Mouse (Mus musculus) liver, embryonic 11.5 days (tissue): ENCODE measurements around the gene Baiap2l2. TPM values are rescaled to one million over a fixed set of nuclear protein-coding genes. Genes with fewer than 3 reads are reported as not detected.
A peak's percentile ranks its signal among the peaks of the same experiment; 100 is the strongest.

ENCODE experiments used
- ATAC-seq: fragments of 200-750 bp; cut with Nextera tagmentation; replicated peaks from 2 replicates; pipeline ENCODE4 v1.8.0; 2017; ENCODE audit warnings: moderate number of reproducible peaks, mild to moderate bottlenecking, moderate TSS enrichment, moderate library complexity; ENCODE audit not compliant: low FRiP score
- DNase-seq: peaks from one replicate; pipeline ENCODE4 v3.0.0-alpha.2; 2017; ENCODE audit warnings: low spot score
- H3K27ac ChIP-seq: fragments of 300-500 bp; sonication (generic); 2 replicates; pipeline ENCODE4 v1.5.1; 2014; ENCODE audit warnings: mild to moderate bottlenecking, low read depth, low read length, control low read depth
- H3K27me3 ChIP-seq: fragments of 300-500 bp; sonication (generic); replicated peaks from 2 replicates; pipeline ENCODE4 v1.6.1; 2014; ENCODE audit warnings: low read length, mixed read lengths; ENCODE audit not compliant: control insufficient read depth, insufficient read depth
- H3K36me3 ChIP-seq: fragments of 300-500 bp; sonication (generic); 2 replicates; pipeline ENCODE4 v1.6.1; 2014; ENCODE audit warnings: mild to moderate bottlenecking, low read length, moderate library complexity, mixed read lengths; ENCODE audit not compliant: control insufficient read depth, insufficient read depth
- H3K4me1 ChIP-seq: fragments of 300-500 bp; sonication (generic); replicated peaks from 2 replicates; pipeline ENCODE4 v1.6.1; 2014; ENCODE audit warnings: low read length, mixed read lengths; ENCODE audit not compliant: control insufficient read depth, insufficient read depth
- H3K4me2 ChIP-seq: fragments of 300-500 bp; sonication (generic); 2 replicates; pipeline ENCODE4 v1.6.1; 2014; ENCODE audit warnings: mild to moderate bottlenecking, control low read depth, moderate library complexity
- H3K4me3 ChIP-seq: fragments of 300-500 bp; sonication (generic); 2 replicates; pipeline ENCODE4 v1.5.1; 2014; ENCODE audit warnings: low read depth, low read length, control low read depth
- H3K9ac ChIP-seq: fragments of 300-500 bp; sonication (generic); 2 replicates; pipeline ENCODE4 v1.6.1; 2014; ENCODE audit warnings: low read depth, low read length, control low read depth
- H3K9me3 ChIP-seq: fragments of 300-500 bp; sonication (generic); 2 replicates; pipeline ENCODE4 v1.6.1; 2016; ENCODE audit warnings: low read length, inconsistent platforms, mixed read lengths; ENCODE audit not compliant: control insufficient read depth
- WGBS: fragments of 180-500 bp; shearing (Covaris S2); extraction: QIAGEN DNeasy Blood & Tissue Kit; methylation state at CpG from one replicate; pipeline ENCODE4 v1.1.7; 2014; 5-methylcytosine and 5-hydroxymethylcytosine counted together
- polyA plus RNA-seq: library from polyadenylated mRNA; unstranded; fragments of >200 nt; fragmentation: Nextera tagmentation; extraction: Ambion mirVana; gene quantifications from 2 replicates; pipeline ENCODE4 v1.2.1, GENCODE M21; 2014

The Baiap2l2 gene
- polyA plus RNA-seq, 1 experiment from 2014 or later = 4.6 TPM

GRCm38 (mm10) chr15:79261757-79262156 lies 23.6 kb downstream of the Baiap2l2 start:
- Histone ChIP-seq H3K9ac (0 out of 2 replicates have a peak overlapping the region, but pooled peaks have one; percentile 7), H3K9me3 (no peaks in the 10 kb centered on the region), H3K4me1 (peaks cover 7% of the 10 kb centered on the region), H3K4me3 (peak overlapping the region; percentile 60), H3K36me3 (no peaks in the 10 kb centered on the region), H3K4me2 (peak overlapping the region; percentile 95), H3K27me3 (peaks cover 62% of the 10 kb centered on the region), H3K27ac (no peak overlapping the region)
- ATAC-seq = peak; percentile 41; the same call in 1 of the 2 replicates
- DNase-seq = no peak
- 2% methylated on average over 28 of the region's 28 CpGs for WGBS

DNA sequence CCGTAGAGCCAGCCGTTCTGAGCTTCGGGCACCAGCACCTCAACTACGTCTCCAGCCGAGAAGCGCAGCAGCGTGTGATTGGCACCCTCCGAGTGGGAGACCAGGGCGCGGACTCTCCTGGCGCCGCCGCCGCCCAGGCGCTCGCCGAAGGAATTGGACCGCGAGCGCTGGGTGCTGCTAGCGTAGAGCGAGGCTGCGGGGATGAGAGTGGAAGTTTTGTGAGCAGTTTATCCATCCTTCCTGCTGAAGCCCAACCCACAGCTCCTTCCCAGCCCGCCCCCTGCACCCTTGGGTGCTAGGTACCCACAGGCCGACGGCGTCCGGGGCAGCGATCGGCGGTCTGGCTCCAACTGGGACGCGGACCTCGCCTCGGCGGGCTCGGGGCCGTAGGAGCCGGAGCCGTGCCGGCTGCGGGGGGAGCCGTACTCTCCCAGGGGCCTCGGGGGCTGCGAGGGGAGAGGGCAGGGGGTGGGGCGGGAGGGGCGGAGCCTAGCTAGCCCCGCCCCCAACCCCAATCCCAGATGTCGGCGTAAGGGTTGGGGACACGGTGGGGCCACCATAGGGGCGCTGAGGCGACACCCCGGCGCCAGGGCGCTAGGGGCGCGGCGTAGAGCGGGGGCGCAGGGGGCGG lies 24.1 kb downstream of the Baiap2l2 start:
- 1% methylated on average over 56 of the region's 62 CpGs for WGBS
- 0 out of 2 replicates have a peak overlapping the region, but pooled peaks have one; percentile 7 for H3K9ac ChIP-seq
- peaks cover 7% of the 10 kb centered on the region for H3K4me1 ChIP-seq
- no peak overlapping the region for H3K27ac ChIP-seq
- H3K27me3 ChIP-seq = peaks cover 57% of the 10 kb centered on the region
- peak overlapping the region; percentile 95 for H3K4me2 ChIP-seq
- DNase-seq = no peak
- peak; percentile 20; the same call in 1 of the 2 replicates for ATAC-seq
- no peaks in the 10 kb centered on the region for H3K36me3 ChIP-seq
- H3K9me3 ChIP-seq = no peaks in the 10 kb centered on the region
- H3K4me3 ChIP-seq = peak overlapping the region; percentile 60

DNA sequence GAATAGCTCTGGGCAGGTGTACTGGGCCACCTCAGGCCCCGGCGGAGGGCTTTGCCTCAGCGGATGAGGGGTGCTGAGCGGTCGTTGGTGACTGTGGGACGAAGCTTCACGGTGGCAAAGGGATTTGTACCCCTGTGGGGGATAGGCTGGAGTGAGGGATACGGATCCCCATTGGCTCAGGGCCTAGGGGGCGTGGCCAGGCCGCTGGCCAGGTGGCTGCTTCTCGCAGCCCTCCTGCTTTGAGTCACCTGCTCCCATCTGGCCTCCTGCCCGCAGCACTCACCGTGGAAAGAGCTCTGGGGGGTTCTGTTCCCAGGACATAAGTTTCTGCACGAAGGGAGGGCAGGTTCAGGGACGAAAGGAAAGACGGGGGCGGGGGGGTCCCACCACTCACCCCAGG lies 26.8 kb downstream of the Baiap2l2 start:
- no peak overlapping the region for H3K4me3 ChIP-seq
- ATAC-seq = no peak
- 29% methylated on average over 17 of the region's 17 CpGs for WGBS
- peaks cover 7% of the 10 kb centered on the region for H3K4me1 ChIP-seq
- H3K27me3 ChIP-seq = peaks cover 76% of the 10 kb centered on the region
- DNase-seq = no peak
- H3K36me3 ChIP-seq = no peaks in the 10 kb centered on the region
- no peaks in the 10 kb centered on the region for H3K9me3 ChIP-seq
- H3K27ac ChIP-seq = no peak overlapping the region
- no peak overlapping the region for H3K4me2 ChIP-seq
- H3K9ac ChIP-seq = no peak overlapping the region

DNA sequence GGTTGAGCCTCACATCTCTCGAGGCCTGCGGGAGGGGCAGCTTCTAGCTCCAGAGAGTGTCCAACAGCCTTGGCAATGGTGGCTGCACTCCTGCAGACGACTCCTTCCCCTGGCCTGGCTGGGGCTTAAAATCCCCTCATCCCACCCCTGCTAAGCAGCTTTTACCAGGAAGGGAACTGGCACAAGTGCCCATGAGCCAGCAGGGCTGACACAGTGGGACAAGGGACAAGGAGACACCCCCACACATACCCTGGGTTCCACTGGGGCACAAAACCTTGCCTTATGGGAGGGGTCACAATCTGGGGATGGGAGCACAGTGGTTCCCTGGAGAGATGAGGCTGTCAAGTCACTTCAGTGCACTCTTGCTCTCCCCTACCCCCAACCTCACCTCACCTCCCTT lies 30.7 kb downstream of the Baiap2l2 start, which contains the start of gene Slc16a8:
Slc16a8 (minus strand) TSS at position 101 of the 400 bp plus-strand sequence.
- Histone ChIP-seq H3K9me3 (no peaks in the 10 kb centered on the region), H3K4me3 (no peak within 1 kb of the TSS), H3K27ac (no peak within 1 kb of the TSS), H3K4me2 (no peak within 1 kb of the TSS), H3K27me3 (peaks cover 75% of the 10 kb centered on the region), H3K4me1 (peaks cover 10% of the 10 kb centered on the region), H3K9ac (no peak within 1 kb of the TSS), H3K36me3 (no peaks in the 10 kb centered on the region)
- no peak for DNase-seq
- WGBS = 39% methylated on average over 3 of the region's 3 CpGs
- no peak for ATAC-seq

- Histone ChIP-seq H3K4me2 (peak overlapping the region; percentile 70), H3K27ac (no peak overlapping the region), H3K36me3 (peaks cover 2% of the 10 kb centered on the region; the same call in 1 of the 2 replicates), H3K27me3 (peaks cover 57% of the 10 kb centered on the region), H3K9ac (0 out of 2 replicates have a peak overlapping the region, but pooled peaks have one; percentile 34), H3K4me1 (peaks cover 10% of the 10 kb centered on the region), H3K4me3 (peak overlapping the region; percentile 39), H3K9me3 (no peaks in the 10 kb centered on the region)
- DNase-seq = no peak
- 27% methylated on average over 24 of the region's 24 CpGs for WGBS
- ATAC-seq = no peak
Observed at GRCm38 (mm10) chr15:79252580-79252979, 32.8 kb downstream of the Baiap2l2 start.

- peak overlapping the region; percentile 70 for H3K4me2 ChIP-seq
- H3K27ac ChIP-seq = no peak overlapping the region
- ATAC-seq (no peak), DNase-seq (no peak)
- peaks cover 57% of the 10 kb centered on the region for H3K27me3 ChIP-seq
- H3K36me3 ChIP-seq = peaks cover 2% of the 10 kb centered on the region; the same call in 1 of the 2 replicates
- WGBS = 5% methylated on average over 61 of the region's 61 CpGs
- H3K9me3 ChIP-seq = no peaks in the 10 kb centered on the region
- H3K4me1 ChIP-seq = peaks cover 10% of the 10 kb centered on the region
- peak overlapping the region; percentile 39 for H3K4me3 ChIP-seq
- peak overlapping the region; percentile 34; the same call in 1 of the 2 replicates for H3K9ac ChIP-seq
Observed at GRCm38 (mm10) chr15:79251781-79252491, 33.4 kb downstream of the Baiap2l2 start.

GRCm38 (mm10) chr15:79251168-79251567 lies 34.2 kb downstream of the Baiap2l2 start:
- H3K27me3 ChIP-seq = peaks cover 57% of the 10 kb centered on the region

DNA sequence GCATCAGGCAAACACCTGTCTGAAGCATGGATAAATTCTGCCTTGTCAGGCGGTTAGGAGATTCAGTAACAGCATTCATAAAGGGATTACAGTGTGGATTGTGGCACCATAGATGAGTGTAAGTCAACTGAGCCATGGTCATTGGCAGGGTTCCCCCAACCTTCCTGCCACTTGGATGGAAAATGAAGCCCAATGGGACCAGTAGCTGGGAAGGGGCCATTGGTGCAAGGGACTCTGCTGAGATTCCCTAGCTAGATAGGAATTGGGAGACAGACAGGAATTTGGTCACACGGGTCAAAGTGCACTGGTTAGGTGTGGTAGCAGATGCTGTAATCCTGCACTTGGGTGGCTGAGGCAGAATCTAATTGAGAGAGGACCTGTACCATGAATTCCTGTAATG lies 35.1 kb downstream of the Baiap2l2 start:
- 70% methylated on average over 2 of the region's 2 CpGs for WGBS
- Histone ChIP-seq H3K27me3 (peaks cover 54% of the 10 kb centered on the region), H3K36me3 (peaks cover 10% of the 10 kb centered on the region; the same call in 1 of the 2 replicates), H3K4me2 (no peak overlapping the region), H3K4me1 (peaks cover 10% of the 10 kb centered on the region), H3K9ac (no peak overlapping the region), H3K9me3 (no peaks in the 10 kb centered on the region), H3K27ac (no peak overlapping the region), H3K4me3 (no peak overlapping the region)
- ATAC-seq (no peak), DNase-seq (no peak)

More at GRCm38 (mm10) chr15:79251168-79251567, 34.2 kb downstream of the Baiap2l2 start:
- Histone ChIP-seq H3K4me1 (peaks cover 10% of the 10 kb centered on the region), H3K27ac (no peak overlapping the region), H3K36me3 (peaks cover 5% of the 10 kb centered on the region; the same call in 1 of the 2 replicates), H3K9ac (no peak overlapping the region), H3K4me3 (no peak overlapping the region), H3K9me3 (no peaks in the 10 kb centered on the region), H3K4me2 (no peak overlapping the region)
- no peak for DNase-seq
- 45% methylated on average over 7 of the region's 7 CpGs for WGBS
- ATAC-seq = no peak
